Mouse (Mus musculus): ENCODE measurements around the gene Acss1.
A peak's percentile ranks its signal among the peaks of the same experiment; 100 is the strongest.

The Acss1 gene

GRCm38 (mm10) chr2:150667820-150668766, at the start of gene Acss1:
TSS of gene Acss1 (minus strand) at chr2:150668500.
- peak; percentile 55 for DNase-seq

GRCm38 (mm10) chr2:150712167-150712674, 43.9 kb upstream of the Acss1 start:
- DNase-seq: no peak

- DNase-seq: no peak
Observed at GRCm38 (mm10) chr2:150691481-150692170, 23.3 kb upstream of the Acss1 start.

- DNase-seq: no peak
Observed at GRCm38 (mm10) chr2:150690216-150690615, 21.9 kb upstream of the Acss1 start.

GRCm38 (mm10) chr2:150689223-150689800, 21.0 kb upstream of the Acss1 start, which contains the start of gene Vsx1:
TSS of gene Vsx1 (minus strand) at chr2:150689360.
- no peak for DNase-seq

GRCm38 (mm10) chr2:150688541-150689186, 20.4 kb upstream of the Acss1 start:
- DNase-seq: peak; percentile 35

- no peak for DNase-seq
Observed at GRCm38 (mm10) chr2:150687871-150688540, 19.7 kb upstream of the Acss1 start.

GRCm38 (mm10) chr2:150685389-150685788, 17.1 kb upstream of the Acss1 start:
- no peak for DNase-seq

GRCm38 (mm10) chr2:150684451-150684850, 16.2 kb upstream of the Acss1 start:
- no peak for DNase-seq

GRCm38 (mm10) chr2:150681581-150681980, 13.3 kb upstream of the Acss1 start:
- no peak for DNase-seq

- DNase-seq: peak; percentile 83
Observed at GRCm38 (mm10) chr2:150678392-150678791, 10.1 kb upstream of the Acss1 start.

GRCm38 (mm10) chr2:150675525-150675924, 7.2 kb upstream of the Acss1 start:
- no peak for DNase-seq

- peak; percentile 60 for DNase-seq
Observed at GRCm38 (mm10) chr2:150674900-150675299, 6.6 kb upstream of the Acss1 start.

GRCm38 (mm10) chr2:150673929-150674328, 5.6 kb upstream of the Acss1 start:
- no peak for DNase-seq

GRCm38 (mm10) chr2:150671609-150672290, 3.5 kb upstream of the Acss1 start:
- no peak for DNase-seq

GRCm38 (mm10) chr2:150670926-150671325, 2.6 kb upstream of the Acss1 start:
- no peak for DNase-seq

GRCm38 (mm10) chr2:150669454-150670045, 1.2 kb upstream of the Acss1 start:
- DNase-seq: peak; percentile 55

- no peak for DNase-seq
Observed at GRCm38 (mm10) chr2:150668956-150669355, 656 bp upstream of the Acss1 start.

- DNase-seq: no peak
Observed at GRCm38 (mm10) chr2:150667065-150667819, 1.1 kb downstream of the Acss1 start.

GRCm38 (mm10) chr2:150666723-150667064, 1.6 kb downstream of the Acss1 start:
- DNase-seq: no peak

Measured in right cerebral cortex, postnatal 14 days (tissue).